Mouse (Mus musculus): ENCODE results near the gene Ublcp1.

DNA sequence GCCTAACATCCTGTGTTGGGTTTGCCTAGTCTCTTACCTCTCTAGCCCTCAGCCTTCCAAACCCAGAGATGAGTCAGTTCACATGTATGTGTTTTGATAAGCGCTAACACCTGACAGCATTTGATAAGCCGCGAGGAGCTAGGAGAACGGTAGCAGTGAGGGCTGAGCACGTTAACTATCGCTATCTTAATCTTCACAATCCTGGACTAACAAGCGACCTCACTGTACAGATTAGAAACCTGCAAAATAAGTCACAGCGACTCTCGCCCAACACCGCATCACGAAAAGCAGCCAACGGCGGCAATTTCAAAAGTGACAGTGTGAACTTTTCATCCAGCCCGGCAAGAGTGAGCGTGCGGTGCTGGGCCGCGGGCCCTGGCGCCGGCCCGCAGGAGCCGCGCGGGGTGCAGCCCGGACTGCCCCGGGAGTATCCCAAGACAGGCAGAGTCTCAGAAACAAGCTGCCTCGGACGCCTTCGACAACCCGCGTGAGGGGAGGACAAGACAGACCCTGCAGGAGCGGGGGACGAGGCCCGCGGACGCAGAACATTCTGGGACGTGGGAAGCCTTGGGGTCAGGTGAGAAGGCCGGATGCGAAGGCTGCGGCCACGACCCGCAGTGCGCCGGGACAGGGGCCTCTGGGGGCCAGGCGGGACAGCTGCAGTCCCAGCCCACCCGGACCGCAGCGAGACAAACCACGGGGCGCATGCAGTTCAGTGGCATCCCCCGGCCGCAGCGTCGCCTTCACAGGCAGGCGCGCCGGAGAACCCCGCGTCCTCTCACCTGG lies 459 bp downstream of the Ublcp1 start:
- TF ChIP-seq CTCF (IDR thresholded peaks at IDR 0.05; ENCODE audit: low read depth, low read length) (no peak), EP300 (IDR thresholded peaks at IDR 0.05; ENCODE audit: insufficient read depth, low read depth, low read length) (no peak)
